ENCODE assay signal across 8 mouse cellular contexts in genomic region chr11:117232032-117232431, GRCm38 (mm10). TPM values are rescaled to one million over a fixed set of nuclear protein-coding genes. Genes with fewer than 3 reads are reported as not detected.
DNase-seq lines count a peak whose midpoint lies in the region; ATAC-seq and TF ChIP-seq lines count a peak whose summit lies in the region.

No protein-coding gene starts in this region.

- H3K9ac ChIP-seq in liver, embryonic 16.5 days (ENCODE audit: low read depth, low read length), result no peak overlapping the region

- H3K27ac ChIP-seq in liver, embryonic 16.5 days (ENCODE audit: low read length), result peak overlapping the region; percentile 65; the same call in 1 of the 2 replicates
- peak overlapping the region; percentile 42 for H3K27ac ChIP-seq in small intestine, adult 2 months (ENCODE audit: insufficient read depth, low read depth, low read length)

- H3K4me1 ChIP-seq in liver, embryonic 16.5 days (ENCODE audit: control insufficient read depth, low read depth, low read length), result peaks cover 10% of the 10 kb centered on the region
- peaks cover 23% of the 10 kb centered on the region for H3K4me1 ChIP-seq in small intestine, adult 2 months (ENCODE audit: control insufficient read depth, insufficient read depth, insufficient read length, low read length)

- DNase-seq in embryo, embryonic 9.5 days (ENCODE audit: extremely low spot score), result peak; percentile 31
- peak; percentile 63 for DNase-seq in heart, adult 8-10 months (ENCODE audit: low spot score)
- peak; percentile 63 for DNase-seq in kidney, adult 11 months
- no peak for DNase-seq in frontal cortex, postnatal 10 days (ENCODE audit: low spot score in 2 of 2)

- TF ChIP-seq POLR2A in small intestine, adult 2 months (IDR thresholded peaks at IDR 0.05; ENCODE audit: low read depth, low read length), result no peak

- no peaks in the 10 kb centered on the region for H3K36me3 ChIP-seq in C2C12 (ENCODE audit: control insufficient read depth, insufficient read depth)
- H3K36me3 ChIP-seq in liver, embryonic 16.5 days (ENCODE audit: control insufficient read depth, insufficient read depth), result no peaks in the 10 kb centered on the region
- H3K36me3 ChIP-seq in small intestine, adult 2 months (ENCODE audit: control insufficient read depth, insufficient read depth, low read length), result 0 out of 2 replicates have a peak, but pooled peaks cover 1% of the 10 kb centered on the region

- H3K79me3 ChIP-seq in C2C12 (ENCODE audit: low read depth), result peaks cover 30% of the 10 kb centered on the region

- peak overlapping the region; percentile 48 for H3K4me3 ChIP-seq in C2C12 (ENCODE audit: insufficient read depth, poor library complexity, severe bottlenecking)
- peak overlapping the region; percentile 5; the same call in 1 of the 2 replicates for H3K4me3 ChIP-seq in liver, embryonic 16.5 days (ENCODE audit: low read depth, low read length)
- no peak overlapping the region; the same call in 1 of the 2 replicates for H3K4me3 ChIP-seq in small intestine, adult 2 months (ENCODE audit: low read depth, low read length)

- H3K9me3 ChIP-seq in liver, embryonic 16.5 days (replicated peaks; ENCODE audit: control insufficient read depth, low read length), result no peaks in the 10 kb centered on the region

- ATAC-seq in liver, embryonic 16.5 days (ENCODE audit: low read depth), result no peak
- ATAC-seq in frontal cortex, adult (ENCODE audit: low TSS enrichment), result no peak

- H3K27me3 ChIP-seq in C2C12 (ENCODE audit: control insufficient read depth, insufficient read depth, insufficient read length), result no peaks in the 10 kb centered on the region
- H3K27me3 ChIP-seq in liver, embryonic 16.5 days (ENCODE audit: control insufficient read depth, insufficient read depth, low read depth, low read length), result no peaks in the 10 kb centered on the region
- no peaks in the 10 kb centered on the region; the same call in 1 of the 2 replicates for H3K27me3 ChIP-seq in small intestine, adult 2 months (ENCODE audit: control insufficient read depth, insufficient read depth, low read length)

- WGBS in liver, embryonic 16.5 days (ENCODE audit: insufficient replicate concordance), result 47% methylated on average over 19 of the region's 19 CpGs
- WGBS in small intestine, adult 2 months, result 60% methylated on average over 19 of the region's 19 CpGs

- H3K4me2 ChIP-seq in liver, embryonic 16.5 days (ENCODE audit: low read depth, low read length), result peak overlapping the region; percentile 21

- peak overlapping the region; percentile 87 for H3ac ChIP-seq in C2C12 (ENCODE audit: control insufficient read depth, insufficient read length, low read depth)

- H3K79me2 ChIP-seq in C2C12 (ENCODE audit: control insufficient read depth, insufficient read depth), result peaks cover 49% of the 10 kb centered on the region

- no peak for TF ChIP-seq CTCF in C2C12 (IDR thresholded peaks at IDR 0.05; ENCODE audit: control insufficient read depth, insufficient read depth, insufficient read length)
- no peak for TF ChIP-seq CTCF in small intestine, adult 2 months (IDR thresholded peaks at IDR 0.05; ENCODE audit: extremely low read depth, insufficient read length, insufficient replicate concordance, low read depth, low read length)

TF ChIP-seq in C2C12, 6 proteins besides CTCF, POLR2A, EP300 and RAD21:
- TF ChIP-seq MYOG (IDR thresholded peaks at IDR 0.05; ENCODE audit: control insufficient read depth, extremely low read depth, insufficient read length), result no peak
- TF ChIP-seq CEBPB (IDR thresholded peaks at IDR 0.05; ENCODE audit: low read depth), result no peak
- no peak for TF ChIP-seq MYOD1 (IDR thresholded peaks at IDR 0.05; ENCODE audit: control insufficient read depth, insufficient read length, low read depth)
- no peak for TF ChIP-seq USF1 (IDR thresholded peaks at IDR 0.05; ENCODE audit: low read depth)

RNA-seq across cellular contexts. Expression of gene Sept9, which starts 32.6 kb away (rescaled TPM):
- 266 TPM for polyA plus RNA-seq in C2C12 (2012; fragmentation: generic; extraction: Trizol)
- 10 to 100 TPM; 26.5 to 38.8 (median 31.0) TPM for total RNA-seq in heart, adult 8-10 months (2022)
- 39.1 and 40.8 TPM in 2 replicates for polyA plus RNA-seq in liver, embryonic 16.5 days (2015; fragmentation: Nextera tagmentation; extraction: Ambion mirVana)
- 17.0 and 31.0 TPM in 2 replicates for polyA plus RNA-seq in small intestine, adult 2 months (2012; rRNA removed)

Comparison
In these comparisons a context has a peak if more than half of its experiments do, and no peak if none do; other contexts are left out.
1. DNase-seq: peak in embryo, embryonic 9.5 days (single experiment), heart, adult 8-10 months (single experiment) and kidney, adult 11 months (single experiment); none in frontal cortex, postnatal 10 days (0 of 2).